Mouse (Mus musculus) liver, adult 2 months (tissue): Measurements from ENCODE around the gene Pde4a.

Experiments used
- CTCF ChIP-seq: fragments of 200-500 bp; IDR thresholded peaks from 2 replicates; pipeline ENCODE4 v1.5.1; 2011; ENCODE audit warnings: low read depth, low read length, control low read depth
- POLR2A ChIP-seq: fragments of 200-500 bp; IDR thresholded peaks from 2 replicates; pipeline ENCODE4 v1.6.1; 2011; ENCODE audit warnings: low read length, control low read depth; ENCODE audit not compliant: insufficient read depth; ENCODE audit errors: extremely low read depth

- peak; percentile 31; the same call in 1 of the 2 replicates for TF ChIP-seq CTCF
- TF ChIP-seq POLR2A = no peak
These were observed 33.3 kb upstream of the Pde4a start for GRCm38 (mm10) chr9:21132102-21132775.
